Mouse (Mus musculus) spleen, embryonic (tissue): ENCODE measurements around the gene Lrrc8c.

Experiments
- CTCF ChIA-PET: fragments of 350-600 bp; sonication (Branson Sonifier 250); formaldehyde crosslinking; loops from one replicate; lab custom pipeline; 2022; lab: Charles Lee

The Lrrc8c gene

GRCm38 (mm10) chr5:105519096-105519975 lies at the start of gene Lrrc8c:
Gene Lrrc8c, plus strand, starts transcription at chr5:105519388.
- CTCF ChIA-PET = interaction anchor here (1.0 kb wide), 1 partner anchor 27 kb away, joined by 3 read pairs; no protein-coding TSS in a partner anchor

GRCm38 (mm10) chr5:105472983-105473705 lies 46.0 kb upstream of the Lrrc8c start:
- CTCF ChIA-PET = no interaction called here

GRCm38 (mm10) chr5:105477527-105477926 lies 41.7 kb upstream of the Lrrc8c start:
- CTCF ChIA-PET = no interaction called here

DNA sequence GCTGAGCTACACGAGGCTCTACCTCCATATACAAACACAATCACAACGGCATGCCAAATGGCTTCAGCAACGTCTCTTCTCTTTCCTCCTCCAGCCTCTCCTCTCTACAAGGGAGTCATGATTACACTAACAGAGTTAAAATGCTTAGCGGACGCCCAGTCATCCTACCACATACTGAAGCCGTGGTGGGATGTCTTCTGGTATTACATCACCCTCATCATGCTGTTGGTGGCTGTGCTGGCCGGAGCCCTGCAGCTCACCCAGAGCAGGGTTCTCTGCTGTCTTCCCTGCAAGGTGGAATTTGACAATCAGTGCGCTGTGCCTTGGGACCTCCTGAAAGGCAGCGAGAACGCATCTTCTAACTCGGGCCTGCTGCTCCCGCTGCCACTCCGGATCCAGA lies 39.5 kb upstream of the Lrrc8c start:
- CTCF ChIA-PET = no interaction called here

- CTCF ChIA-PET = no interaction called here
These were observed 38.6 kb upstream of the Lrrc8c start for GRCm38 (mm10) chr5:105480561-105480960.

- CTCF ChIA-PET = no interaction called here
These were observed 35.6 kb upstream of the Lrrc8c start for GRCm38 (mm10) chr5:105483632-105484031.

DNA sequence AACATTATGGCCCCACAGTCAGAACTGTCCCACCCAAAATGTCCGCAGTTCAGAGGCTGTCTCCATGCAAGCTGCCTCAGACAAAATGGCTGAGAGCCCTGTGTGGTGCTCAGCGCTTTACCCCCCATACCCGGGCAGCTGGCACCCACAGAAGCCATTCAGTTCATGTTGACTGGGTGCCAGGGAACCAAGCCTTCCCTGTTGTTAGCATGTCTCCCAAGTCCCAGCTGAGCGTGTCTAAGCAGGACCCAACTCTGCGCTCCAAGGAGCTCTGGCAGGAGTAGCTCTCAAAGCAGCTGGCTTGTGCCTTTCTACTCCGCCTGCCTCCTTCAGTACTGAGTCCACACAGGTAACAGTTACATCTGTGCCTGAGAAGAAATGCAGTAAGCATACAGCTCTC lies 34.9 kb upstream of the Lrrc8c start:
- CTCF ChIA-PET = no interaction called here

- CTCF ChIA-PET = no interaction called here
These were observed 34.3 kb upstream of the Lrrc8c start for GRCm38 (mm10) chr5:105484891-105485290.

- CTCF ChIA-PET = interaction anchor here (1.3 kb wide), 1 partner anchor 76 kb away, joined by 4 read pairs; no protein-coding TSS in a partner anchor
These were observed 29.0 kb upstream of the Lrrc8c start for GRCm38 (mm10) chr5:105490211-105490610.

DNA sequence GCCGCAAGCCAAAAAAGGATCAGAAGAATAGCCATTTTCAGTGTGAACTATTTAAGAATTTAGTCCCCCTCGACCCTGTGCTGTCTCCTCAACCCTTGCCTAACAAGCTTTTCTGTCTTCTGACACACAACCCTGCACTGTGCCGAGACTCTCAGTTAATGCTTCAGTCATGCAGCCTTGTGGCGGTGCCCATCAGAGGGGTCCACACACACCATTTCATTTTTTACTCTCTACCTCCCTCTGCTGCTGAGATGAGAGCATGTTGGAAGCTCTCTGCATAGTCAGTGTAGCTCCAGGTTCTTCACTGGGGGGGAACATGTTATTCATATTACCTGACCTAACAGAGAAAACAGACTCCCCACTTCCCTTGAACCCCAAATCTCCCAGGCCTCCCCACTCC lies 27.8 kb upstream of the Lrrc8c start:
- CTCF ChIA-PET = interaction anchor here (0.7 to 1.0 kb wide), 2 partner anchors 65 to 194 kb away, joined by 3 to 4 read pairs; no protein-coding TSS in a partner anchor

DNA sequence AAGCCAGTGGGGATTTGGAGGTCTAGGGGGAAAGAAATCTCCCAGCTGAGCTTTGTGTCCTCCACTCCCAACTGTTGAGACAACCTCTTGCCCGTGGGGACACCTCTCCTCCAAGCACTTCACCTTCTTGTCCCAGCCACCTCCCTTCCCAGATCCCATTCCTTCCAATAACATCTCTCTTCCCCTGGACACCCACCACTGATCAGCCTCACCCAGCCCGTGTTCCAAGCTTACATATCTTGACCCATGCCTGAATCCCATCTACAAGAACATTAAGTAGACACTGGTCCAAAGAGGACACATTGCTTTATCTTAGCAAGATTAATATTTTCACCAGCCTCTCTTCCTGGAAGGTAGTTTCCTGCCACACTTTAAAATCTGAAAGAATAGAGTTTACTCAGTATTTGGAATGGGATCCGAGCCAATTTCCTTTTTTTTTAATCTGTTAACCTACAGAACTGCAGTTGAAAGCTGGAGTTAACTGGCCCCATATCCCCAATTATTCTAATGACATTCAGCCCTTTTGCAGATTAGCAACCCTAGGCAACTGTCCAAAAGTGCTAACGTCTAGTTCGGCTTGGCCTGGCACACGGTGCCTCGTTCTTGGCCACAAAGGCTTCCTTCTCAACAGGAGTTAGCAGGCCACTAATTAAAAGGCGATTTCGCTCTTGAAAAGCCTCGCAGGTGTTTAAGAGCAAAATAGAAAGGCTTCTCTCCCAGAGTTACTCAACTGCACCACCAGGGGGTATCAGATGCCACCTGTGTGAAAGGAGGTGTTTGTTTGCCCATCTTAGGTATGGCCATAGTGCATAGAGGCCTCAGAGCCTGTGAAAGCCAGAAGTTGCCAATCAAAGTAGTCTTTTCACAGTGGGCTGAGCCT lies 26.6 kb upstream of the Lrrc8c start:
- CTCF ChIA-PET = interaction anchor here (0.9 to 1.0 kb wide), 3 partner anchors 26 to 379 kb away, joined by 3 to 7 read pairs (median 5); partner anchors contain the start of gene Lrrc8c

DNA sequence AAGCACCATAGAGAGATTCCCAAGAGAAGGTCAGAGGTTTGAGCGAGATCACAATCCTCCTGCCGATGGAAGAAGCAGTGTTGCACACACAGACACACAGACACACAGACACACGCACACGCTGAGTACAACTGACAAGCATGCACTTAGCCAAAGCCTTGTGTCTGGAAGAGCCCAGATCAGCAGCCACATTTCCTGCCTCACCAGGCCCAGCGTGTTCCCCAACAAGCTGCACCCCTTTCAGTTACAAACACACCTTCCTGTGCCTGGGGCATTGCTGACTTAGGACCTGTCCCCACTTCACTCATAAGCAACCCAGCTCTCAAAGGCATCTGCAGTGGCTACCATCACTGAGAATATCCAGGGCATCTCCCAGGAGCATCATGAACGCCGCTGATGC lies 25.8 kb upstream of the Lrrc8c start:
- CTCF ChIA-PET = interaction anchor here (0.6 to 0.9 kb wide), 4 partner anchors 161 to 435 kb away, joined by 3 to 7 read pairs (median 4); no protein-coding TSS in a partner anchor

DNA sequence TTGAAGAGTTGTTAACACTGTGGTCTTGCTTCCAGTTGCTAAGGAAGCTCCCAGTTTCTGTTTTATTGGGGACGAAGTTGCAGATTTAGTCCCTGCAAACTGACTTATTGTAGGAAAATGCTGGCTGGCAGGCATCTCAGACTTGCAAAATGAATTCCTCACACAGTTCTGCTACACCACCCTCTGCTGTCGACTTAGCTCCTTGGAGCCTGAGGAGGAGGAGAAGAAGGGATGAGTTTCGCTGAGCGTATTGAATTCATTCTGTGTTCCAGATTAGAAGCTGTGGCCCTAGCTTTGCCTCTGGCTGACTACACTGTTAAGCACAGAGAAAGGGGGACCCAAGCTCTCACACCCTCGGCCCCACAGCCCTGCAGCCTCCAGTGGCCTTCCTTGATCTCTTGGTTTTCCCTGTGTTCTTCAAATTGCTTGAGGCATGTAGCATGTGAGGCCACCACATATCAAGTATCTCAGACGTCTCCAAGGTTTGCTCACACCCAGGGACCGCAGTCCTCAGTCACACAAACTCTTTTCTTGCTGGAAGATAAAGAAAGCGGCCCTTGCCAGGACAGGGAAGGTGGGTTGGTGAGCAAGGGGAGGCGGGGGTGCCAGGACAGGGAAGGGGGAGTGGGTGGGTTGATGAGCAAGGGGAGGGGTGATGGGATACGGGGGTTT lies 24.8 kb upstream of the Lrrc8c start:
- CTCF ChIA-PET = interaction anchor here (0.6 to 1.0 kb wide), 4 partner anchors 103 to 340 kb away, joined by 3 to 10 read pairs (median 4); no protein-coding TSS in a partner anchor

- CTCF ChIA-PET = interaction anchor here (0.6 to 1.7 kb wide), 5 partner anchors 25 to 1496 kb away, joined by 3 to 15 read pairs (median 4); no protein-coding TSS in a partner anchor
These were observed 24.0 kb upstream of the Lrrc8c start for GRCm38 (mm10) chr5:105494918-105495901.

- CTCF ChIA-PET = interaction anchor here (0.8 to 1.7 kb wide), 2 partner anchors 25 to 380 kb away, joined by 4 read pairs; no protein-coding TSS in a partner anchor
These were observed 23.1 kb upstream of the Lrrc8c start for GRCm38 (mm10) chr5:105496133-105496532.

DNA sequence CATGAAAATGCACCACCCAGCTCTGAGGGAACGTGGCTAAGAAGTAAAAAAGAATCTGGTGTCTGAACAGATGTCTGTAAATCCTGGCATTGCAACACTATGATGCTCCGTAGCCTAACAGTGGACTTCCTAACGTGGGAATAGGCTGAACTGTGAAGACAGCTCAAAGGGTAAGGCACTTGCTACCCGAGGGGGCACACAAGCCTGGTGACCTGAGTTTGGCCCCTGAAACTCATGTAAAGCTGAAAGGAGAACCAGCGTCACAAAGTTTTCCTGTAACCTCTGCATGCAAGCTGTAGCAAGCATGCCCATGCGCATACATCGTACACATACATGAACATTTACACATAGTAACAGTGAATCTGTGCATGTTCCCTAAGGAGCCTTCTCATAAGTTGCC lies 22.6 kb upstream of the Lrrc8c start:
- CTCF ChIA-PET = interaction anchor here (0.8 to 1.7 kb wide), 2 partner anchors 24 to 379 kb away, joined by 4 read pairs; no protein-coding TSS in a partner anchor

DNA sequence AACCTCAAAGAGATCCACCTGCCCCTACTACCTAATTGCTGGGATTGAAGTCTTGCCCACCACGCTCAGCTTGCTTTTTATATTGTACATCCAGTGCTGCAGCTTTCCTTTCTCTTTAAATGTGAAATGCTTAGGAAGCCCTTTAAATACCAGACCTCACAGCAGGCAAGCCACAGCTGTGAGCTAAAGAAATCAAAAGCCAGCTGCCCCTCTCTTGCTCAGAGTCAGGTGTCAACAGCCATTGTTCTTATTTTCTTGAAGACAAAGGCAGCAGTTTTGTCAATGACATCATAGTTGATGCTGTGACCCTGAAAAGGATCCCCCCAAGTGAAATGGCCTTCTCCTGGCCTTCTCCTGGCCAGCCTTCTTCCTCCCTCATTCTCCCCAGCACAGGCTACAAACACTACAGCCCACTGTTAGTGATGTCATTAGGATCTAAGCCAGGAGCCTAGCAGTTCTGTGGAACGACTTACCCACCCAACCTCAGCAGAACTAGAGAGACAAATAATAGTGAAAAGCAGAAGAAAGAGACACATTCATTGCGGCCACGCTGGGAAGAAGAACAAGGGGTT lies 20.7 kb upstream of the Lrrc8c start:
- CTCF ChIA-PET = no interaction called here

GRCm38 (mm10) chr5:105499396-105499795 lies 19.8 kb upstream of the Lrrc8c start:
- CTCF ChIA-PET = no interaction called here
